ENCODE assay signal across 8 mouse cellular contexts in genomic region chr13:31807736-31808115, GRCm38 (mm10). TPM values are rescaled to one million over a fixed set of nuclear protein-coding genes. Genes with fewer than 3 reads are reported as not detected.
DNase-seq lines count a peak whose midpoint lies in the region; ATAC-seq lines count a peak whose summit lies in the region.

No protein-coding gene starts in this region.

- peaks cover 10% of the 10 kb centered on the region; the same call in 1 of the 2 replicates for H3K36me3 ChIP-seq in kidney, embryonic 14.5 days (ENCODE audit: control insufficient read depth, insufficient read depth, low read length)
- H3K36me3 ChIP-seq in forebrain, embryonic 16.5 days (ENCODE audit: control insufficient read depth, insufficient read depth), result no peaks in the 10 kb centered on the region
- H3K36me3 ChIP-seq in liver, embryonic 13.5 days, result no peaks in the 10 kb centered on the region

- WGBS in kidney, embryonic 14.5 days, result under 1% methylated on average over 43 of the region's 47 CpGs
- 0% methylated on average over 28 of the region's 47 CpGs for WGBS in forebrain, embryonic 16.5 days
- WGBS in liver, embryonic 13.5 days (ENCODE audit: insufficient replicate concordance), result 1% methylated on average over 35 of the region's 47 CpGs

- DNase-seq in kidney, adult 11 months, result no peak
- DNase-seq in NIH3T3 (ENCODE audit: low read depth), result peak; percentile 47
- DNase-seq in liver, embryonic 13.5 days, result no peak
- DNase-seq in B cell, adult 2 months, result no peak
- no peak for DNase-seq in right cerebral cortex, adult 18-20 months
- DNase-seq in retina, embryonic 14.5 days (ENCODE audit: low spot score), result no peak

- no peak for ATAC-seq in kidney, embryonic 14.5 days (ENCODE audit: low FRiP score, low TSS enrichment)
- no peak for ATAC-seq in forebrain, embryonic 16.5 days
- ATAC-seq in liver, embryonic 13.5 days (ENCODE audit: low read depth), result no peak

- no peaks in the 10 kb centered on the region for H3K9me3 ChIP-seq in kidney, embryonic 14.5 days (ENCODE audit: control insufficient read depth, low read length)
- H3K9me3 ChIP-seq in forebrain, embryonic 16.5 days (ENCODE audit: control insufficient read depth, low read length), result no peaks in the 10 kb centered on the region
- no peaks in the 10 kb centered on the region for H3K9me3 ChIP-seq in liver, embryonic 13.5 days (replicated peaks)

- H3K4me3 ChIP-seq in kidney, embryonic 14.5 days (ENCODE audit: low read length), result peak overlapping the region; percentile 80
- peak overlapping the region; percentile 46 for H3K4me3 ChIP-seq in forebrain, embryonic 16.5 days (replicated peaks; ENCODE audit: low read length)
- H3K4me3 ChIP-seq in liver, embryonic 13.5 days (replicated peaks), result peak overlapping the region; percentile 58

- peaks cover 9% of the 10 kb centered on the region; the same call in 1 of the 2 replicates for H3K27me3 ChIP-seq in kidney, embryonic 14.5 days (ENCODE audit: control insufficient read depth, insufficient read depth, low read length)
- peaks cover 44% of the 10 kb centered on the region for H3K27me3 ChIP-seq in forebrain, embryonic 16.5 days (replicated peaks; ENCODE audit: control insufficient read depth, insufficient read depth, low read length)
- peaks cover 96% of the 10 kb centered on the region for H3K27me3 ChIP-seq in liver, embryonic 13.5 days

- peak overlapping the region; percentile 100 for H3K27ac ChIP-seq in kidney, embryonic 14.5 days (ENCODE audit: low read depth, low read length)
- H3K27ac ChIP-seq in forebrain, embryonic 16.5 days (ENCODE audit: low read length), result 0 out of 2 replicates have a peak overlapping the region, but pooled peaks have one; percentile 14
- no peak overlapping the region for H3K27ac ChIP-seq in liver, embryonic 13.5 days

- H3K9ac ChIP-seq in kidney, embryonic 14.5 days (ENCODE audit: low read depth, low read length), result peak overlapping the region; percentile 97
- peak overlapping the region; percentile 39 for H3K9ac ChIP-seq in forebrain, embryonic 16.5 days (replicated peaks; ENCODE audit: low read depth, low read length)
- 0 out of 2 replicates have a peak overlapping the region, but pooled peaks have one; percentile 45 for H3K9ac ChIP-seq in liver, embryonic 13.5 days

- H3K4me2 ChIP-seq in kidney, embryonic 14.5 days (replicated peaks; ENCODE audit: low read depth, low read length), result peak overlapping the region; percentile 84
- peak overlapping the region; percentile 75 for H3K4me2 ChIP-seq in forebrain, embryonic 16.5 days (ENCODE audit: low read length)
- peak overlapping the region; percentile 77 for H3K4me2 ChIP-seq in liver, embryonic 13.5 days

- peaks cover 24% of the 10 kb centered on the region for H3K4me1 ChIP-seq in kidney, embryonic 14.5 days (ENCODE audit: control insufficient read depth, insufficient read depth, low read length)
- peaks cover 33% of the 10 kb centered on the region for H3K4me1 ChIP-seq in forebrain, embryonic 16.5 days (replicated peaks; ENCODE audit: control insufficient read depth, insufficient read depth, low read length)
- peaks cover 30% of the 10 kb centered on the region for H3K4me1 ChIP-seq in liver, embryonic 13.5 days (replicated peaks)

RNA-seq across cellular contexts. Expression of gene Foxc1, which starts 1.3 kb away (rescaled TPM):
- 9.9 and 12.3 TPM in 2 replicates for polyA plus RNA-seq in kidney, embryonic 14.5 days (2014; fragmentation: Nextera tagmentation; extraction: Ambion mirVana)
- polyA plus RNA-seq in forebrain, embryonic 16.5 days (2015; fragmentation: Nextera tagmentation; extraction: Ambion mirVana), result 0.57 and 1.1 TPM in 2 replicates
- 0.03 TPM in 2 replicates for polyA plus RNA-seq in liver, embryonic 13.5 days (2015; fragmentation: Nextera tagmentation; extraction: Ambion mirVana)

Comparison
In these comparisons a context has a peak if more than half of its experiments do, and no peak if none do; other contexts are left out.
1. H3K9ac ChIP-seq: peak in every context shown above with its lines; median percentile 97 in kidney, embryonic 14.5 days; 45 in liver, embryonic 13.5 days; 39 in forebrain, embryonic 16.5 days.